Mouse (Mus musculus) lung, postnatal 36 days (tissue): ENCODE data around the gene Epb41l4b.

ENCODE experiments used
- DNase-seq: peaks from one replicate; pipeline ENCODE4 v3.0.0; 2022; ENCODE audit warnings: mixed read lengths

Gene Epb41l4b

DNA sequence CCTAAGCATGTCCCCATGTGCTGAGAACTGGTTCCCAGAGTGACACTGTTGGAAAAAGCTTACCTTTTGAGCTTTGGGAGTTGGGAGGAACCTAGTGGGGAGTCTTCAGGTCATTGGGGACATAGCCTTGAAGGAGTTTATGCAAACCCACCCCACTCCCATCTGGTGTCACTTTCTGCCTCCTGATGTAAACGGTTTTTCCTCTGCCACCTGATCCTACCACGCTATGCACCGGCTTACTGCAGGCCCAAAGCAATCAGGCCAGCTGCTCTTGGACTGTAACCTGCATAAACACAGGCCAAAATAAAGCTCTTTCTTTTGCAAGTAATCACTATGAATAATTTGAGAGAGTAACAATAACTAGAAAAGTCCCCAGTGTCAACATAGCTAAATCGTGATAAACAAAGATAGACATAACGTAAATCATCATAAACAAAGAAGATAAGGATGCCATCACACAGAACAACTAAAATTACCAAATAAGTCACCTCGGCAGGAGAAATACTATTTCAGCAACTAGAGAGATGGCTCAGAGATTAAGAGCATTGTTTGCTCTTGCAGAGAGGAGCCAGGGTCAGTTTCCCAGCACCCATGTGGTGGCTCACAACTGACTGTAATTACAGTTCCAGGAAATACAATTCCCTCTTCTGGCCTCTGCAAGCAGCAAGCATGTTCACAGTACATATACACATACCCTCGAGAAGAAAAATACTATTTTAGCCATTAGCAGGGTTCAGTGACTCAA is 29.6 kb downstream of the Epb41l4b start:
- DNase-seq = no peak

GRCm38 (mm10) chr4:57111992-57112540 is 31.2 kb downstream of the Epb41l4b start:
- DNase-seq = no peak

GRCm38 (mm10) chr4:57111411-57111810 is 31.8 kb downstream of the Epb41l4b start:
- DNase-seq = no peak

DNA sequence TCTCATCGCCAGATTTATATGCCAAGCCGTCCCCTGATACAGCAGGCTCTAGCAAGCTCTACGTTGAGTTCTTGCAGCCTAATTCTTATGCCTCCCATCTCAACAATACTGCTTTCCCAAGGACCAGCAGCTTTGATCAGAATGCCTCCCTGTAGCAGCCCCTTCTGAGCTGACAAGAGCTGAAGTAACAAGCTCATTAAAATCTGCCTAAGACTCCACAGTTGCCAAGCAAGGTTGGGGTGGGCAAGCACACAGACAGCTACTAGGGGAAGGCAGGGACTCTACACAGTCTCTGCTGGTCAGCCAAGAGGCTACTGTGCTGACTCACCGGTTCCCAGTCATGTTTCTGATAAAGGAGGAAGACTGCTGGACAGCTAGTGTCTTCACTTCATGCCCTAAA is 33.7 kb downstream of the Epb41l4b start:
- no peak for DNase-seq

DNA sequence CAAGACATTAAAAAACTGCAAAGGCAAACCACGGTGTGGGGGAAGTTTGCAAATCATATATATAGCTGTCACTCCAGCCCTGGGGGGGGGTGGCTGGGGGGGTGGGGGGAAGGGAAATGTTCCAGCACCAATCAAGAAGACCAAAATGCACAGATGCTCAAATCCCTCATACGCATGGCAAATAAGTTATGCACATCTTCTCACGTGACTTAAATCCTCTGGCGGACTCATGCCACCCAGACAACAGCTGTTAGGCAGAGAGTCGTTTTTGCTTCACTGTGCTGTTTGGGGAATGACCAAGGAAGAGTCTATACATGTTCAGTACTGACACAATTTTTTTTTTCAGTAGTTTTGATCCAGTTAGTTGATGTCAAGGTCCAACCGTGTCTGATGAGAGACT is 37.9 kb downstream of the Epb41l4b start:
- no peak for DNase-seq

DNA sequence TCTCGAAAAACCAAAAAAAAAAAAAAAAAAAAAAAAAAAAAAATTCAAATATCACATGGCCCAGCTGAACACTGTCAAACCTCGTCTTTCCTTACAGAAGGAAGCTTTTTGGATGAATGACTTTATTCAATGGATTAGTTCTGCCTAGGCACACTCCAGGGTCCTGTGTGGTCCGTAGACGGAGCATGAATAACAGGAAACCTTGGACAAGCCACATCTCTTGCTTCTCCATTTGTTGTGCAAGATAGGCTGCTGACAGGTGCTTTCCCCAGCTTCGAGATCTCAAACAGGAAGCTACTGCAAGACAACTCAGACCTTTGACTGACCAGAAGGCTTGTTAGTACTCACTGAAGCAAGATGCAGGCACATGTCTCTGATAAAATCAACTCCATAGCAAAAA is 39.4 kb downstream of the Epb41l4b start:
- DNase-seq = no peak

- DNase-seq = no peak
Measured at GRCm38 (mm10) chr4:57101095-57101494, 42.1 kb downstream of the Epb41l4b start.

DNA sequence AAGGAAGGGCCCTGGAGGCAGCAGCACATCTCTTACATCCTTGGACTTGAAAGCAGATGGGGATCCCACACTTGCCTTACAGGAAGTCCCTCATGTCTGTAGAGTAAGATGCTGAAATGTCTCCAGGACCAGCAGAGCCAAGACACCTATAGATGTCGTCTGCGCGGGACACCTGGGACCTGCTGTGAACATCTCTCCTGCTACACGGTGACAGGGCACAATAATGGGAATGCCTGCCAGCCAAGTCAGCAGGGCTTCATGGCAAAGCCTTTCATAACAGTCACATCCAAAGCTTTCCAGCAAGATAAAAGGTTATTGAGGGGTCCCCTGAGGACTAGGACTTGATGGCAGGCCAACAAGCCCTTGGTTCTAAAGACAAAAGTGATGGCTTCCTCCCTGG is 45.8 kb downstream of the Epb41l4b start:
- no peak for DNase-seq

GRCm38 (mm10) chr4:57095569-57095968 is 47.7 kb downstream of the Epb41l4b start:
- no peak for DNase-seq

DNA sequence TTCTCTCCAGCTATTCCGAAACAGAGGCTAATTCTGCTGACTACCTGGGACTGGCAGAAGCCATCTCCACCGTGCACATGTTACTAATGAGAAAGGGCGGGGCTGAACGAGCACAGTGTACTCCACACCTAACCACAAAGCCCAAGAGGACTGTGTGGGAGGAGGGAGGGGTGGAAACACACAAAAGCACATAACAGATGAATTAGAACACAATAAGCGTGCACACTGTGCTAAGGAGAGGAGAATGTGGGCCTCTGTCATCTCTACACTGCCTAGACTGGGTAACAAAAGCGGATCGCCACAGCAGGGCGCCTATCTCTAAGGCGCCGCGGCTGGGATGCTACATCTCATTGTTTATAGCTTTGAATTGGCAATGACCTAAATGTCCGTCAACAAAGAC is 51.9 kb downstream of the Epb41l4b start:
- DNase-seq = peak; percentile 73

- no peak for DNase-seq
Measured at GRCm38 (mm10) chr4:57088301-57088700, 54.9 kb downstream of the Epb41l4b start.

DNA sequence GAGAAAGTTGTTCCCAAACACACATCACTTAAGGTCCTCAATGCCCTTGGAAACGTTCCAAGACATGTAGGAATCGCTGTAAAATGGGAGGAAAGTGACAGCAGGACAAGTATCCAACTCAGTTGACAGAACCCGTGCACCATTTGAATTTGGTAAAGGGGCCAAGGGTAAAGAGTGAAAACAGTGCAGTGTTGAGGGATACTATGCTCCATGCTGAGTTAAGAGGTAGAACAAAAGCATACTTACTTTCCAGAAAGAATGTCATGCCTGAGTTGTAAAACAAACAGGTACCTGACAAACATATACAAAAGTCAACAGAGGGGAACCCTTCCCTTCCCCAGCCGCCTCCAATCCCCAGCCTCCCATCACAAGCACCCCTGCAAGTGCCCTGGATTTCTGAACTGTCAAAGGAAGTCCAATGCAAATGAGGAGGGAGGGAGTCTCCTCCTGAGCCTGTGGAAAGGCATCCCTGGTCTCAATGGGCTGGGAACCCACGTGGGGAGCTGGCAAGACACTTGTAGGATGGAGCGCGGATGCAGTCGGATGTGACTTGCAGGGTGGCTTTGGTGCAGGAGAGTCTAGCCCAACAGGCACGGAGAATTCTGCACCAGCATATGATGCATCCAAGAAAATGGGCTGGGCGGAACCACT is 57.4 kb downstream of the Epb41l4b start:
- DNase-seq = peak; percentile 29

- DNase-seq = no peak
Measured at GRCm38 (mm10) chr4:57083653-57084052, 59.6 kb downstream of the Epb41l4b start.

- no peak for DNase-seq
Measured at GRCm38 (mm10) chr4:57082775-57083428, 60.3 kb downstream of the Epb41l4b start.

DNA sequence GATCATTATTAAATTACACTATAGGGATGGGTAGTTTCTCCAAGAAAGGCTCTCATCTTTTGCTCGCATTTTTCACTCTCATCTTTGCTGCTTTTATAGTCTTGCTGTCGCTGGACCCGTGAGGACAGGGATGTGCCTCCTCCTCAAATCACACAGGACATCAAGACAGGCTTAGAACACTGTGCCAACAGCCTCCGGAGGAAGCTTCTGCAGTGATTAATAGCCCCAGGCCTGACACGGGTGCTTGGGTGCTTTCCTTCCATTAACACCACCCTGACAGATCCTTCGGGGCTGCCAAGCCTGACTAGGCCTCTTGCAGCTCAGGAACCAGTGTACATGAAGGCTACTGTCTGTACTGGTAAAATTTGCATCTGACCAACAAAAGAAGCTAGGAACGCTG is 61.8 kb downstream of the Epb41l4b start:
- no peak for DNase-seq

DNA sequence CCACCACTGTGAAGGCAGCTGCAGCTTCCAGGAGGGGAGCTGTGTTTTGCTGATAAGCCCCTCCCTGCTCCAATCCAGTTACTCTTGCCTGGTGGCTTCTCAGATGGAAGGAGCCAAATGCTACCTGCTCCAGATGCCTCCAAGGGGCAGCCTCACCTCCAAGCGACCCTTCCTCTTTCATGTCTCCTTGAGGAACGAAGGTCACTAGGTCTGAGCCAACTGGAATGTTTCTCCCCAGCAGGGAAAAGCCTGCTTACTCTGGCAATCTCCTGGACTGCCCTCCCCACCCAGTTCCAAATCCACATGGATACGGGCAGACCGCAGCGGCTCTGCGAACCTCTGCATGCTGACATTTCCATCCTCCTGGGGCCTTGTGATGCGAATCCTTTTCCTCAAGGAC is 69.4 kb downstream of the Epb41l4b start:
- DNase-seq = no peak

DNA sequence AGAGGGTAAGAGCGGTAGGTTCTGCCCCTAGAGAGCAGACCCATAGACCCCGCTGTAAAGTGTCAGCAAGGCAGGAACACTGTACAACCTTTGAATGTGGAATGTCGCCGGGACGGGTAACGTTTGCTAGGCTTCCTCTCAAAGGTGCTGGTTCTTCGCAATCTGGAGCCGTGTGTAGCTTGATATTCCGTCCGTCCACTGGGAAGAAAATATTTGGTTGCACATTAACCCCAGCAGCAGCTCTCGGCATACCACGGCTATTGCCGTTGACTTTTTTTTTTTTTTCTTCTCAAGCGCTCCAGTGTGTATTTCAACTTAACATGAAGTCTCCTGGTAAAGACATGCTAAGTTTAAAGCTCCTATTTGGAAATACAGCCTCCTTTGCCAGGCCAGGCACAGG is 70.1 kb downstream of the Epb41l4b start:
- no peak for DNase-seq

DNA sequence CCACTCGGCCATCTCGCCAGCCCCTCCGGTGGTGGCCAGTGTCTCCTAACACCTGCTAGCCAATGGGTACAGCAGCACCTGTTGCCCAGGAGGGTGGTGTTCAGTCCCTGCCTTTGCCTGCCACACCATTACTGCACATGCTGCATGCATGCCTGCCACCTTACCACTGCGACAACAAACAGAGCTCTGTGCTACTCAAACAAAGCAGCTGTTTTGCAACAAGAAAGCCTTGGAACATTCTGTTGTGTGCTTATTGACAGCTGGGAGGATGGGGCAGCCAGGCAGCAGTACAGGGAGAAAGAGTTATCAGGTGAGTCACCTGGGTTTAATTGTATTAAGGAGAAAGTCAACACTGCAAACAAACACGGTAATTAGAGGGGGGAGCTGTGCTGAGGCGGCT is 72.6 kb downstream of the Epb41l4b start:
- peak; percentile 46 for DNase-seq

- peak; percentile 20 for DNase-seq
Measured at GRCm38 (mm10) chr4:57068397-57068796, 74.8 kb downstream of the Epb41l4b start.

DNA sequence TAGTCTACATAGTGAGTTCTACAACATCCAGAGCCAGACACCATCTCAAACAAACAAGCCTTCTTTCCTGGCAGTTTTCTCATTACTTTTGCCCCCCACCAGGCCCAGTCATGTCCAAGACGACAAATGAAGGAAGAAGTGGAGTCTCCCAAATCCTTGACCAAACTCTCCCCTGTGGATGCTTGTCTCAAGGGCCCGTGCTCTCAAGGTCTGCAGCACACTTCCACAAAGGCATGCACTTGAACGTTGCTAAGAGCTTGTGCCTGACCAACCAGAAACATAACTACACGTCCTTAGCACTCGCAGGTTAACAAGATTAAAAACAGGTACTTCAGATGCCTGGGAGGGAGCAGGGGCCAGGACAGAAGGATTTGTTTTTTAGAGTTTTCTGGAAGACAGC is 75.4 kb downstream of the Epb41l4b start:
- peak; percentile 85 for DNase-seq

GRCm38 (mm10) chr4:57066936-57067335 is 76.3 kb downstream of the Epb41l4b start:
- DNase-seq = peak; percentile 62

DNA sequence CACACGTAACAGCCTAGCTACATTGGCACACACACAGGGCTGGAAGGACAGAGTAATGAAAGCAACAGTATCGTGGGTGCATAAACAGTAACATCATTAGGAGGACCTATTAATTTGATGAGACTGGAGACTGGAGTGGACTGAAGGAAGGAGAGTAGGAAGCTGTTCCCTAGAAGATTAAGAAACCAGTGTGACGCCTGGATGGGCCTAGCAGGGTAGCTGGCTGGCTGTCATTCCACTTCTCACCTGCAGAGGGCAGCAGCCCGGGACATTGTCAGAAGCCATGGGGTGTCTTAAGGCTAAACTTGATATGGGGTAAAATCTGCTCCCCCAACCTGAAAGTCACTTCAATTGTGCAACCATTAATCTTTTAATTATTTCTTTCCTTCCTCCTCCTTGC is 78.0 kb downstream of the Epb41l4b start:
- peak; percentile 88 for DNase-seq

GRCm38 (mm10) chr4:57064830-57065229 is 78.4 kb downstream of the Epb41l4b start:
- DNase-seq = no peak

- no peak for DNase-seq
Measured at GRCm38 (mm10) chr4:57060319-57060831, 82.9 kb downstream of the Epb41l4b start.
